Mouse (Mus musculus): ENCODE results near the gene Chrna7.

The Chrna7 gene

DNA sequence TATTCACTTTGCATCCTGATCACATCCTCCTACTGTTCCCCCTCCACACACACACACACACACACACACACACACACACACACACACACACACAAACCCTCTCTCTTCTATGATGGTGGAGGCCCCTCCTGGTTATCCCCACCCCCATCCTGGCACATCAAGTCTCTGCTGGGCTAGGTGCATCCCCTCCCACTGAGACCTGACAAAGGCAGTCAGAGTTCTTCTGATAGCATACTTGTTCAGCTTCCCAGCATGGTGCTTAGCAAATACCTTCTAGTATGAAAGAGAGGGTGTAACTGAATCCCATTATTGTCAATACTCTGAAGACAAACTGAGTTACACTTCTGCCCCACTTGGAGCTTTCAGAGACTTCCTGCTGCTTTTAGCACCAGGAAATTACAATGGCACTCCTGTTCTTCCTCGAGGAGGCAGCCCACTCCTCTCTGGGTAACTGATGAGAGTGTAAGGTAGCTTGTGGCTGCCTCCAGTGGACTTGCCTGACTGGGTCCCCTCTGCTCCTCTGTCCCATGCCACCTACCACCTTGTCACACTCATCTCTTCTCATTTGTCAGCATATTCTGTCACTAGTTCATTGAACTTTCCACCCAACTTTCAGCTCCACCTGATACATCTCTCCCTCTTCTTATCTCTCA, 127.9 kb downstream of the Chrna7 start:
- no peak for DNase-seq (ENCODE audit: low read depth, low spot score)

DNA sequence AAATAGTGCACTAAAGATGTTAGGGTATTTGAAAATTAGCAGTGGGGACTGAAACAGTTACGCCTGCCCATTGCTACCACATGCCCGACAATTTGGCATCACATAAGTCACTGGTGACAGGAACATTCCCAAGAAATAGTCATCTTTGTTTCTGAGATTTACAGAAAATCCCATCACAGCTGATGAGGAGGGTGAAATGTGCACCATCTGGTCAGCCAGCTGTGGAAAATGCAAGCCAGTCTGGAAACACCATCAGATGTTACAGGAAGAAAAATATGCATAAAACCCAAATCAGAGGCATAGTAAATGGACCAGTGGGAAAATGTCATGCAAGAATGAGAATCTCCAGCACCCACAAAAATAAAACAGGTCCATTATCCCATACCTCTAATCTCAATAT, 151.4 kb downstream of the Chrna7 start:
- DNase-seq (ENCODE audit: low read depth, low spot score), result no peak
